Mouse (Mus musculus) heart, adult 11 months (tissue): Measurements from ENCODE around the gene Rps12-ps3.

ENCODE experiments used
- DNase-seq: peaks from one replicate; pipeline ENCODE4 v3.0.0; 2022

Gene Rps12-ps3

DNA sequence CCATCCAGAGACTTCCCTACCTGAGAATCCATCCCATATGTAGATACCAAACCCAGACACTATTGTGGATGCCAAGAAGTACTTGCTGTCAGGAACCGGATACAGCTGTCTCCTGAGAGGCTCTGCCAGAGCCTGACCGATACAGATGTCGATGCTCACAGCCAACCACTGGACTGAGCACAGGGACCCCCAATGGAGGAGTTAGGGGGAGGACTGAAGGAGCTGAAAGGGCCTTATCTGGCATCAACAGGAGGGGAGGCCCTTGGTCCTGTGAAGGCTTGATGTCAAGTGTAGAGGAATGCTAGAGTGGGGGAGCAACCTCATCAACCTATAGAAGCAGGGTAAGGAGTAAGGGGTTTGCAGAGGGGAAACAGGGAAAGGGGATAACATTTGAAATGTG, 30.7 kb downstream of the Rps12-ps3 start:
- DNase-seq, result peak; percentile 79

DNA sequence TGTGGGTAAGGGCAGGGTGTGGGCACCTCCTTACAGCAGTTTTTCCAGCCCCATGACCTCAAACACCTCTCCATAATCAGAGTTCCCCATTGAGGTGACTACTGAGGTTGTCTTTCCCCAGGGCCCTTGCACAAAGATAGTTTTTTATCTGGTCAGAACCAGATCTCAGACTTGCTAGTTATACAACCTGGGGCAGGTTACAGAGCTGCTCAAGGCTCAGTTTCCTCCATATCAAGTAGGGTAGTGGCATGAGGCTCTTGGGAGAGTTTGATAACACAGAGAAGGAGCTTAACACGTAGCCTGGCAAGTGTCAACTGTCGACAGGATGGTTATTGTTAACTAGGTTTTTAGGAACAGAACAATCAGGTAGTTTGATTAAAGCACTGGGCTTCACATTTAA, 32.8 kb downstream of the Rps12-ps3 start:
- peak; percentile 65 for DNase-seq

DNA sequence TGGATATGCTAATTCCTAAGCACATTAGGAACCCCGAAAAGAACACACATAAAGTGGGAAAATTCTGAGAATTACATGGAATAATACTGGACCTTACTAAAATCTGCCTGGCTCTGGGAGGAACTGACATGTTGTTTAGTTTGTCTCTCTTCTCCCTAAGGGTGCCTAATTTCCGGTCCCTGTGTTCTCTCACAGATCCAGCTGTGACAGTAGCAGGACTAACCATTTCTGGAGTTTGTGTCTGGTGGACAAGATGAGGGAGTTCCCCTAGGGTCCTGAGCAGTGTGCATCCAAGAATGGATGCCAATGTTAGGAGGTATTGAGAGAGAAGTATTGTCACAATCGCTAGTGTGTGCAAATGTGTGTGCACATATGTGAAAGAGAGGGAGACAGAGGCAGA, 34.3 kb downstream of the Rps12-ps3 start:
- DNase-seq, result peak; percentile 68

DNA sequence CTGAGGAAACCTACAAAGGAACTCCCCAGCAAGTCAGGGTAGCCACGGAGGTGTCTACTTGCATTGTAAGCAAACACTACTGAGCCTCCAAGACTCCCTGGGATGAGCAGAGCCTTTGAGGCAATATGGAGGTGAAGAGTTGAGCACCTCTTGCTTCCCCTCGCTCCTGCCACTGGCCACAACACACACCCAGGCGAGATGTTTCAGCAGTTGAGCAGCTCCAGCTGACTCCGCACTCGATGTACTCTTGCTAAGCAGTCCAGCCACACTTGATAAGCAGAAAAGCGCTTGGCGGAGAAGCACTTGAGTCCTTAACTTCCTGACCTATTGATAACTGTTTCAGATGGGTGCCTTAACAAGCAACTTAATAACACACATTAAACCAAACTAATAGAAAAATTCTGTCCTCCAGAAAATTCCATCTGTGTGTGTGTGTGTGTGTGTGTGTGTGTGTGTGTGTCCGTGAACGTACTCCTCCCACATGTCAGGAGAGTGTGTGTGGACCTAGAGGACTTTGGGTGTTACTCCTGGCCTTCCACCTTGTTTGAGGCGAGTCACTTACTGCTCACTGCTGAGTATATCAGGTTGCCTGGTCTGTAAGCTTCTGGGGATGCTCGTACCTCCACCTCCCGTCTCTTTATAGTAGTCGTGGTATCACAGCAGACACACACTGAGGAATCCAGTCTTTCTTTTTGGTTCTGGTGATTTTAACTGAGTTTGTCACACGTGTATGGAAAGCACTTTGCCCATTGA, 34.9 kb downstream of the Rps12-ps3 start:
- peak; percentile 87 for DNase-seq

DNA sequence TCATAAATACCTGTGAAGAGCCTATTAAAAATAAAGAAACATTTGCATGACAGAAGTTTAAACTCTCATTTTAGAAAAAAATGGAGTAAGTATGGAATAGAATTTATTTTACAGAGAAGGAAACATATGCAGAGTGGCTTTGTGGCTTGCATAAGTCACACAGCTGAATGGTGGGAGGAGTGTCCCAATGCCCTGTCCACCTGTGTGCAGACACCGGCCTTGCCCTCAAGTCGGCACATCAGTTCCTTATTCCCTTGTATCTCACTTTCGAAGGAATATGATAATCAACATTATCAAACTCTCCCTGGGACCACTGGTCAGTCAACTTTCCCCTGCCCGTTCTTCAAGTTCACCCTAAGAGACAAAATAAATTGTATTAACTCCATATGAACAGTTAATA, 35.8 kb downstream of the Rps12-ps3 start:
- peak; percentile 12 for DNase-seq

DNA sequence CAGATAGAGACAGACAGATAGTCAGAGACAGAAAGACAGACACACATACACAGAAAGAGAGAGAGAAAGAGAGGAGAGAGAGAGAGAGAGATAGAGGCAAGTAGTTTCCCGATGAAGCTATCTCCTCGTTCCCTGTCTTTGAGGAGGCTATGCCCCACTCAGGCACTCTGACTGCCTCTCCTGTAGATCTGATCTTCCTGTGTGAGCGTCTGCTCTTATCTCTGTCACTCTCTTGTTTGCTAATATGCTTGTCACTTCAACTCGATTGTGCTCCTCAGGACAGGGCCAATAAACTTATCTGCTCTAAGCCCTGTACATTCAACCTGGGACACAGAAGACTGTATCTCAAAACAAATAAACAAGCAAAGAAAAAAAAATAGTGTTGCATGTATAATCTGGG, 37.1 kb downstream of the Rps12-ps3 start:
- peak; percentile 22 for DNase-seq

DNA sequence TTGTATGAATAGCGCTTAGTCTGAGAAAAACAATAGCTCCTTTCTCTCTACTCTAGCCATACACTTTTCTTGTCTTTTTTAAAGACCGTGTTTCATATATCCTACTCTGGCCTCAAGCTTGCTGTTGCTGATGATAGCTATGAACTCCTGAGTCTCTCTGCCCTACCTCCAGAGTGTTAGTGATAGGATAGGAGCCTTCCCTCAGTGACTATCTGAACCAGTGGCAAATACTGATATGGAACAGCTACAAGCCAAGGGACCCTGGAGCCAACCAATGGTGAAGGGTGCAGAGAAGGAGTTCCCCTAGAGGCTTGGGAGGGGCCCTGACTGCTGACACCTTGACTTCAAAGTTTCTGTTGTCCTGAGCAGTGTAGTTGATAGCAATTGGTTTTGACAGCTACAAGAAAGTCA, 38.4 kb downstream of the Rps12-ps3 start:
- DNase-seq, result peak; percentile 30

DNA sequence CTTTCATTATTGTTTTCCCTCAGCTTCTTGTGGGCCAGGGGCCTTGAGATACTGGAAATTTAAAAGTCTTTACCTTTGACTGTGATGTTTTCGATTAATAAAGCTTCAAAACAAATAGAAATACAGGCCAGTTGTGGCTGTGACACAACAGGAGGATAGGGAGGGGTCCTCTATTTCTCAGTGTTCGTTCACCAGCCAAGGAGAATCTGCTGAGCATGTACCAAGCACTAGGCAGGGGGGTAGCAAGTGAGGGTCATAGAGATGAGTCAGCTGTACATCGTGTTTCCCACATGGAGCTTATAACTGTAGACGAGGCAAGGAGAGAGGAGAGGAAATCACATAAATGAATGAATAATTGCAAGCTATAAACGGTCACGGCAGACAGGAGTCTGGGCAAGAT, 40.6 kb downstream of the Rps12-ps3 start:
- peak; percentile 51 for DNase-seq

GRCm38 (mm10) chr19:59363666-59364065, 41.6 kb downstream of the Rps12-ps3 start:
- no peak for DNase-seq

DNA sequence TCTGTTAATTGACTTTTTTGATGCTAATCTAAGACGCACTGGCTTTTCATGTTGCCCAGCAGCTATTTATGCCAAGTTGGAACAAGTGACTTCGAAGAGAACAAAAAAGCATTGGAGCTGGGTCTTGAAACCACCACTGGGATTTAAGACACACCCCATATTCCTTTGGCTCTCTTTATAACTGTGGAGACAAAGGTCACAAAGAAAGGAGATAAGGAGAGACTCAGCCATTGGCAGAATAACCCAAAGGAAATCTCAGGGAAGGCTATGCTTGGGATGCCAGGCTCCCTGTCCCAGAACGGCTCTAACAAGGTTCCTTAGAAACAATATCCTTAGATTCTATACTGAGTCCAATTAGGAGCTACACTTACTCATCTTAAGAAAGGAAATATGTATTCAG, 44.6 kb downstream of the Rps12-ps3 start:
- no peak for DNase-seq

DNA sequence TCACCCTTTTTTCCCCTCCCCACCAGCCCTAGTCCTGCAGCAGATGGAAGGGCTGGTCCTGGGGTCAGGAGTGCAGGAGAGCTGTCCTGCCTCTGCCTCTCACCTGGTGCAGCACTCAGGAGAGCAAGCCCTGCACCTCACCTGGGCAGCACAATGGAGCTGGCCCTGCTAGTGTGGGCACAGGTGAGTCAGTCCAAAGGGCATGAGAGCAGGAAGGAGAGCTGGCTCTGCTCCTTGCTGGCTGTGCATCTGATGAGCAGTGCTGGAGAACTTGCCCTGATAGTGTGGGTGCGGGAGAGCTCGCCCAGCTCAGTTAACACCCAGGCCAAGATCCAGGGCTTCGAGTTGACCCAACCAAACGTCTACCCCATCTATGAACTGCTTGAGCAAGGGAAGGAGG, 45.8 kb downstream of the Rps12-ps3 start:
- no peak for DNase-seq

DNA sequence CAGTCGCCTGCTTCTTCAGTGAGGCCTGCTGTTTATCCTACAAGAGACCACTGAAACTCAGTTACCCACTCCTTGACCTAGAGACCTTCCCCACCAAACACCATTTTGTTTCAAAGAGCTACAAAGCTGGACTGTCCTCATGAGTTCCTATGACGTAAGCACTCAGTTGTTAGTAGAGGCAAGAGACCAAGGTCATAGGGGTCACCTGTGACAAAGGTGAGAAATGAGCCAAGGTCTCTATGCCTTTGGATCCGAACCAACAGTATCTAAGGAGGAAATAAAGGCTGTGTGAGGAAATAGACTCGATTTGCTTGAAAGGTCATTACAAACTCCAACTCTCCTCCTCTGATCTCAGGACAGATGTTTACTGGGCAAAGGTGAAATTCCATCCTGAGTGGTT, 48.9 kb downstream of the Rps12-ps3 start:
- no peak for DNase-seq
